ENCODE assay signal across 22 mouse cellular contexts in genomic region chr4:45638411-45638810, GRCm38 (mm10).
DNase-seq lines count a peak whose midpoint lies in the region; ATAC-seq lines count a peak whose summit lies in the region.
"Had no signal": no experiment of that assay in that cellular context is flagged by ENCODE, and none has a peak within 500 bp of the region (broad histone marks: within the 10 kb centered on the region; RNA-seq: fewer than 3 reads in every experiment).

No protein-coding gene starts in this region.

- H3K4me3 ChIP-seq in midbrain, embryonic 10.5 days = no peak overlapping the region
- no peak overlapping the region for H3K4me3 ChIP-seq in midbrain, embryonic 11.5 days (ENCODE audit: low read depth, low read length)
- H3K4me3 ChIP-seq in midbrain, embryonic 16.5 days (ENCODE audit: low read depth, low read length) = no peak overlapping the region
- H3K4me3 ChIP-seq: embryonic facial prominence, embryonic 10.5 days; heart, embryonic 15.5 days; limb, embryonic 12.5 days; liver, embryonic 12.5 days; myocyte had no signal

- peaks cover 24% of the 10 kb centered on the region for H3K4me1 ChIP-seq in midbrain, embryonic 10.5 days
- H3K4me1 ChIP-seq in midbrain, embryonic 11.5 days (ENCODE audit: control insufficient read depth, insufficient read depth, low read length) = peaks cover 6% of the 10 kb centered on the region; the same call in 1 of the 2 replicates
- peaks cover 17% of the 10 kb centered on the region for H3K4me1 ChIP-seq in midbrain, embryonic 16.5 days (ENCODE audit: control insufficient read depth, insufficient read depth, low read length)
- H3K4me1 ChIP-seq: heart, embryonic 15.5 days; liver, embryonic 12.5 days had no signal

- H3K27me3 ChIP-seq in midbrain, embryonic 10.5 days (ENCODE audit: low read depth, poor library complexity, severe bottlenecking) = peaks cover 5% of the 10 kb centered on the region; the same call in 1 of the 2 replicates
- no peaks in the 10 kb centered on the region for H3K27me3 ChIP-seq in midbrain, embryonic 11.5 days (ENCODE audit: control insufficient read depth, insufficient read depth, low read length)
- no peaks in the 10 kb centered on the region for H3K27me3 ChIP-seq in midbrain, embryonic 16.5 days (ENCODE audit: control insufficient read depth, insufficient read depth, low read depth, low read length)
- H3K27me3 ChIP-seq: heart, embryonic 15.5 days; liver, embryonic 12.5 days had no signal

- no peaks in the 10 kb centered on the region for H3K36me3 ChIP-seq in midbrain, embryonic 10.5 days
- H3K36me3 ChIP-seq in midbrain, embryonic 11.5 days (ENCODE audit: control insufficient read depth, insufficient read depth, low read length) = no peaks in the 10 kb centered on the region
- H3K36me3 ChIP-seq in midbrain, embryonic 16.5 days (ENCODE audit: control insufficient read depth, insufficient read depth, low read length) = no peaks in the 10 kb centered on the region
- H3K36me3 ChIP-seq: embryonic facial prominence, embryonic 10.5 days; heart, embryonic 15.5 days; limb, embryonic 12.5 days; liver, embryonic 12.5 days had no signal

- 33% methylated on average over 8 of the region's 8 CpGs for WGBS in midbrain, embryonic 10.5 days
- 24% methylated on average over 8 of the region's 8 CpGs for WGBS in midbrain, embryonic 11.5 days
- 18% methylated on average over 8 of the region's 8 CpGs for WGBS in midbrain, embryonic 16.5 days

- H3K9ac ChIP-seq in midbrain, embryonic 11.5 days (ENCODE audit: low read length) = no peak overlapping the region
- H3K9ac ChIP-seq in midbrain, embryonic 16.5 days (ENCODE audit: low read depth, low read length) = no peak overlapping the region
- H3K9ac ChIP-seq: heart, embryonic 15.5 days; limb, embryonic 12.5 days; liver, embryonic 12.5 days; lung, embryonic 14.5 days had no signal

- H3K4me2 ChIP-seq in midbrain, embryonic 11.5 days = no peak overlapping the region
- H3K4me2 ChIP-seq in midbrain, embryonic 16.5 days (ENCODE audit: low read length) = no peak overlapping the region
- H3K4me2 ChIP-seq: heart, embryonic 15.5 days; limb, embryonic 12.5 days; liver, embryonic 12.5 days; lung, embryonic 14.5 days had no signal

- no peak for ATAC-seq in midbrain, embryonic 11.5 days (ENCODE audit: low FRiP score)
- ATAC-seq in midbrain, embryonic 16.5 days = 0 out of 2 replicates have a peak, but pooled peaks have one; percentile 26
- ATAC-seq: activated CD4-positive, CD25-positive, alpha-beta regulatory T cell, adult 4 months; intestine, embryonic 16.5 days; liver, embryonic 12.5 days had no signal

- DNase-seq in adrenal gland, adult 2 months = peak; percentile 8
- no peak for DNase-seq in adrenal gland, adult 8-10 months
- peak; percentile 37 for DNase-seq in midbrain, embryonic 10.5 days (ENCODE audit: low spot score)
- no peak for DNase-seq in midbrain, embryonic 11.5 days (ENCODE audit: low spot score, missing footprints)
- no peak for DNase-seq in gastrocnemius, postnatal 4 days (ENCODE audit: low spot score in 2 of 2)
- DNase-seq in spleen, postnatal 36 days (ENCODE audit: low spot score in 2 of 2) = no peak
- no peak for DNase-seq in kidney, adult 8-10 months
- DNase-seq: adrenal gland, postnatal 36 days; cerebellum, adult 2 months; gastrocnemius, postnatal 14 days; heart, postnatal 4 days; lung, embryonic 14.5 days; lung, postnatal 36 days; thymus, postnatal 36 days had no signal

- H3K9me3 ChIP-seq in midbrain, embryonic 10.5 days (replicated peaks) = peaks cover 9% of the 10 kb centered on the region
- no peaks in the 10 kb centered on the region; the same call in 1 of the 2 replicates for H3K9me3 ChIP-seq in midbrain, embryonic 11.5 days (ENCODE audit: control insufficient read depth, low read length)
- no peaks in the 10 kb centered on the region for H3K9me3 ChIP-seq in midbrain, embryonic 16.5 days (replicated peaks; ENCODE audit: control insufficient read depth, low read length, poor library complexity, severe bottlenecking)
- H3K9me3 ChIP-seq: heart, embryonic 15.5 days; liver, embryonic 12.5 days had no signal

- peak overlapping the region; percentile 49 for H3K27ac ChIP-seq in midbrain, embryonic 10.5 days (replicated peaks)
- H3K27ac ChIP-seq in midbrain, embryonic 11.5 days (ENCODE audit: low read depth, low read length) = no peak overlapping the region
- peak overlapping the region; percentile 87; the same call in 1 of the 2 replicates for H3K27ac ChIP-seq in midbrain, embryonic 16.5 days (ENCODE audit: low read length)
- H3K27ac ChIP-seq: embryonic facial prominence, embryonic 10.5 days; heart, embryonic 15.5 days; limb, embryonic 12.5 days; liver, embryonic 12.5 days had no signal

Comparison
In these comparisons a context has a peak if more than half of its experiments do, and no peak if none do; other contexts are left out.
1. DNase-seq: peak in adrenal gland, adult 2 months (single experiment) and midbrain, embryonic 10.5 days (single experiment); none in adrenal gland, adult 8-10 months (single experiment), midbrain, embryonic 11.5 days (single experiment), gastrocnemius, postnatal 4 days (0 of 2), spleen, postnatal 36 days (0 of 2) and kidney, adult 8-10 months (0 of 2).